Mouse (Mus musculus) hindbrain, embryonic 15.5 days (tissue): Measurements from ENCODE around the gene Sh2b2. TPM values are rescaled to one million over a fixed set of nuclear protein-coding genes. Genes with fewer than 3 reads are reported as not detected.

Source experiments
- ATAC-seq: fragments of 200-750 bp; cut with Nextera tagmentation; 2 replicates; pipeline ENCODE4 v1.8.0; 2017; ENCODE audit warnings: low read depth, moderate number of reproducible peaks, moderate TSS enrichment; ENCODE audit not compliant: low FRiP score
- H3K27ac ChIP-seq: fragments of 300-500 bp; sonication (generic); replicated peaks from 2 replicates; pipeline ENCODE4 v1.5.1; 2015; ENCODE audit warnings: mild to moderate bottlenecking, inconsistent platforms
- H3K27me3 ChIP-seq: fragments of 300-500 bp; sonication (generic); 2 replicates; pipeline ENCODE4 v1.6.1; 2015; ENCODE audit warnings: control low read depth, inconsistent platforms
- H3K36me3 ChIP-seq: fragments of 300-500 bp; sonication (generic); 2 replicates; pipeline ENCODE4 v1.6.1; 2015; ENCODE audit warnings: control low read depth, inconsistent platforms
- H3K4me1 ChIP-seq: fragments of 300-500 bp; sonication (generic); replicated peaks from 2 replicates; pipeline ENCODE4 v1.6.1; 2015; ENCODE audit warnings: control low read depth, inconsistent platforms
- H3K4me2 ChIP-seq: fragments of 300-500 bp; sonication (generic); 2 replicates; pipeline ENCODE4 v1.6.1; 2015; ENCODE audit warnings: moderate library complexity, mild to moderate bottlenecking, inconsistent platforms
- H3K4me3 ChIP-seq: fragments of 300-500 bp; sonication (generic); 2 replicates; pipeline ENCODE4 v1.5.1; 2015; ENCODE audit warnings: mild to moderate bottlenecking, inconsistent platforms
- H3K9ac ChIP-seq: fragments of 300-500 bp; sonication (generic); 2 replicates; pipeline ENCODE4 v1.6.1; 2015; ENCODE audit warnings: inconsistent platforms
- H3K9me3 ChIP-seq: fragments of 300-500 bp; sonication (generic); 2 replicates; pipeline ENCODE4 v1.6.1; 2016; ENCODE audit warnings: control low read depth, inconsistent platforms
- WGBS: fragments of 180-500 bp; shearing (Covaris S2); methylation state at CpG from one replicate; pipeline ENCODE4 v1.1.7; 2015; 5-methylcytosine and 5-hydroxymethylcytosine counted together
- polyA plus RNA-seq: library from polyadenylated mRNA; unstranded; fragments of >200 nt; fragmentation: Nextera tagmentation; extraction: Ambion mirVana; gene quantifications from 2 replicates; pipeline ENCODE4 v1.2.1, GENCODE M21; 2015

Gene Sh2b2
- polyA plus RNA-seq, 1 experiment from 2014 or later, result 27.1 TPM

- peak overlapping the region; percentile 75; the same call in 1 of the 2 replicates for H3K9ac ChIP-seq
- H3K36me3 ChIP-seq, result peaks cover 5% of the 10 kb centered on the region; the same call in 1 of the 2 replicates
- H3K9me3 ChIP-seq, result no peaks in the 10 kb centered on the region
- ATAC-seq, result no peak
- peak overlapping the region; percentile 69 for H3K4me2 ChIP-seq
- H3K27ac ChIP-seq, result peak overlapping the region; percentile 83
- WGBS, result 37% methylated on average over 17 of the region's 17 CpGs
- no peaks in the 10 kb centered on the region for H3K27me3 ChIP-seq
- H3K4me1 ChIP-seq, result peaks cover 37% of the 10 kb centered on the region
- H3K4me3 ChIP-seq, result peak overlapping the region; percentile 65
Measured at GRCm38 (mm10) chr5:136171363-136172341, 74.7 kb downstream of the Sh2b2 start.

GRCm38 (mm10) chr5:136170512-136171362 is 75.6 kb downstream of the Sh2b2 start, which contains the start of gene Orai2:
Gene Orai2 (minus strand): TSS chr5:136170713.
- Histone ChIP-seq H3K4me3 (peak within 1 kb of the TSS; percentile 65), H3K9ac (peak within 1 kb of the TSS; percentile 75), H3K27ac (peak within 1 kb of the TSS; percentile 83), H3K27me3 (no peaks in the 10 kb centered on the region), H3K4me2 (peak within 1 kb of the TSS; percentile 69), H3K9me3 (no peaks in the 10 kb centered on the region), H3K36me3 (peaks cover 5% of the 10 kb centered on the region; the same call in 1 of the 2 replicates), H3K4me1 (peaks cover 37% of the 10 kb centered on the region)
- WGBS, result 4% methylated on average over 45 of the region's 49 CpGs
- peak; percentile 86 for ATAC-seq

- Histone ChIP-seq H3K9me3 (no peaks in the 10 kb centered on the region), H3K4me3 (peak overlapping the region; percentile 65), H3K4me2 (peak overlapping the region; percentile 69), H3K4me1 (peaks cover 37% of the 10 kb centered on the region), H3K27me3 (no peaks in the 10 kb centered on the region), H3K36me3 (peaks cover 5% of the 10 kb centered on the region; the same call in 1 of the 2 replicates), H3K9ac (peak overlapping the region; percentile 75), H3K27ac (peak overlapping the region; percentile 83)
- WGBS, result 10% methylated on average over 15 of the region's 15 CpGs
- peak; percentile 54 for ATAC-seq
Measured at GRCm38 (mm10) chr5:136169626-136170511, 76.5 kb downstream of the Sh2b2 start.

Other genes starting within 250 kb of the Sh2b2 start
- not detected in 2 replicates for gene Upk3b, start 208.1 kb downstream of the Sh2b2 start, polyA plus RNA-seq
- 0.22 and 0.43 TPM in 2 replicates for gene Upk3bl, start 192.1 kb downstream of the Sh2b2 start, polyA plus RNA-seq
- 21.5 and 23.0 TPM in 2 replicates for gene Rasa4, start 162.6 kb downstream of the Sh2b2 start, polyA plus RNA-seq
- 206 and 213 TPM in 2 replicates for gene Polr2j, start 129.9 kb downstream of the Sh2b2 start, polyA plus RNA-seq
- 24.6 and 25.9 TPM in 2 replicates for gene Lrwd1, start 110.5 kb downstream of the Sh2b2 start, polyA plus RNA-seq
- gene Alkbh4, start 110.4 kb downstream of the Sh2b2 start, polyA plus RNA-seq, result 18.8 and 22.0 TPM in 2 replicates
- gene Orai2, start 75.8 kb downstream of the Sh2b2 start, polyA plus RNA-seq, result 40.9 and 47.9 TPM in 2 replicates
- 60.6 and 61.2 TPM in 2 replicates for gene Prkrip1, start 47.6 kb downstream of the Sh2b2 start, polyA plus RNA-seq